Mouse (Mus musculus) lung, postnatal 0 days (tissue): Measurements from ENCODE around the gene Jpt1.

Experiments
- CTCF ChIP-seq: IDR thresholded peaks from 2 replicates; pipeline ENCODE4 v1.5.1; 2016; ENCODE audit warnings: antibody characterized with exemption, mild to moderate bottlenecking
- EP300 ChIP-seq: IDR thresholded peaks from 2 replicates; pipeline ENCODE4 v1.6.1; 2016; ENCODE audit warnings: antibody characterized with exemption, mild to moderate bottlenecking, control low read depth

DNA sequence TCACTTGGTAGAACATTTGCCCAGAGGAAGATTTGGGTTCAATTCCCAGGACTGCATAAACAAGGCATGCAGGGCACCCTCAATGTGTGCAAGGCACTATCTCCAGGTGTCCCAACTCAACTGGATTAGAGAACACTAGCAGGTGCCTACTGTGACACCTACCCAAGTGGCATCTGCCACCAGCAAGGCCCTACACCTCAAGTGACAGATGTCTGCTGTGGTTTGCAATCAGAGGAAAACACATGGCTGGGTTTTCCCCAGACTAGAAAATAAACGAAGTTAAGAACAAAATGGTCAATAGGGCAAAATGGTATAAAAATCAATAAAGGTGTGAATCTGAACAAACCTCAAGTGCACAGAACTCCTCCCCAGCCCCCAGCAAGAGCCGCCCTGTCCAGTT is 6.1 kb downstream of the Jpt1 start:
- TF ChIP-seq CTCF = no peak
- TF ChIP-seq EP300 = no peak
